Mouse (Mus musculus) midbrain, embryonic 14.5 days (tissue): Measurements from ENCODE around the gene Tro. TPM values are rescaled to one million over a fixed set of nuclear protein-coding genes. Genes with fewer than 3 reads are reported as not detected.
A peak's percentile ranks its signal among the peaks of the same experiment; 100 is the strongest.

Experiments
- ATAC-seq: fragments of 200-750 bp; cut with Nextera tagmentation; 2 replicates; pipeline ENCODE4 v1.8.0; 2017; ENCODE audit warnings: moderate number of reproducible peaks, moderate library complexity; ENCODE audit not compliant: low FRiP score, low TSS enrichment
- DNase-seq: peaks from one replicate; pipeline ENCODE4 v3.0.0-alpha.2; 2015
- H3K27ac ChIP-seq: fragments of 300-500 bp; sonication (generic); replicated peaks from 2 replicates; pipeline ENCODE4 v1.5.1; 2014; ENCODE audit warnings: mild to moderate bottlenecking, low read depth, low read length, moderate library complexity
- H3K27me3 ChIP-seq: fragments of 300-500 bp; sonication (generic); 2 replicates; pipeline ENCODE4 v1.6.1; 2014; ENCODE audit warnings: low read length, control low read depth, mixed read lengths; ENCODE audit not compliant: control insufficient read depth, insufficient read depth
- H3K36me3 ChIP-seq: fragments of 300-500 bp; sonication (generic); 2 replicates; pipeline ENCODE4 v1.6.1; 2014; ENCODE audit warnings: low read length, control low read depth; ENCODE audit not compliant: control insufficient read depth, insufficient read depth
- H3K4me1 ChIP-seq: fragments of 300-500 bp; sonication (generic); 2 replicates; pipeline ENCODE4 v1.6.1; 2014; ENCODE audit warnings: mild to moderate bottlenecking, antibody characterized with exemption, low read length, control low read depth; ENCODE audit not compliant: control insufficient read depth, insufficient read depth
- H3K4me2 ChIP-seq: fragments of 300-500 bp; sonication (generic); 2 replicates; pipeline ENCODE4 v1.6.1; 2014; ENCODE audit warnings: mild to moderate bottlenecking, low read length, moderate library complexity
- H3K4me3 ChIP-seq: fragments of 300-500 bp; sonication (generic); replicated peaks from 2 replicates; pipeline ENCODE4 v1.5.1; 2014; ENCODE audit warnings: low read depth, low read length
- H3K9ac ChIP-seq: fragments of 300-500 bp; sonication (generic); replicated peaks from 2 replicates; pipeline ENCODE4 v1.6.1; 2014; ENCODE audit warnings: mild to moderate bottlenecking, low read length, moderate library complexity
- H3K9me3 ChIP-seq: fragments of 300-500 bp; sonication (generic); 2 replicates; pipeline ENCODE4 v1.6.1; 2016; ENCODE audit warnings: low read length, control low read depth, mixed read lengths; ENCODE audit not compliant: control insufficient read depth
- WGBS: fragments of 180-500 bp; shearing (Covaris S2); extraction: QIAGEN DNeasy Blood & Tissue Kit; methylation state at CpG from one replicate; pipeline ENCODE4 v1.1.7; 2014; 5-methylcytosine and 5-hydroxymethylcytosine counted together
- polyA plus RNA-seq: library from polyadenylated mRNA; unstranded; fragments of >200 nt; fragmentation: Nextera tagmentation; extraction: Ambion mirVana; gene quantifications from 2 replicates; pipeline ENCODE4 v1.2.1, GENCODE M21; 2014

The Tro gene
- 100 and 104 TPM in 2 replicates for polyA plus RNA-seq

DNA sequence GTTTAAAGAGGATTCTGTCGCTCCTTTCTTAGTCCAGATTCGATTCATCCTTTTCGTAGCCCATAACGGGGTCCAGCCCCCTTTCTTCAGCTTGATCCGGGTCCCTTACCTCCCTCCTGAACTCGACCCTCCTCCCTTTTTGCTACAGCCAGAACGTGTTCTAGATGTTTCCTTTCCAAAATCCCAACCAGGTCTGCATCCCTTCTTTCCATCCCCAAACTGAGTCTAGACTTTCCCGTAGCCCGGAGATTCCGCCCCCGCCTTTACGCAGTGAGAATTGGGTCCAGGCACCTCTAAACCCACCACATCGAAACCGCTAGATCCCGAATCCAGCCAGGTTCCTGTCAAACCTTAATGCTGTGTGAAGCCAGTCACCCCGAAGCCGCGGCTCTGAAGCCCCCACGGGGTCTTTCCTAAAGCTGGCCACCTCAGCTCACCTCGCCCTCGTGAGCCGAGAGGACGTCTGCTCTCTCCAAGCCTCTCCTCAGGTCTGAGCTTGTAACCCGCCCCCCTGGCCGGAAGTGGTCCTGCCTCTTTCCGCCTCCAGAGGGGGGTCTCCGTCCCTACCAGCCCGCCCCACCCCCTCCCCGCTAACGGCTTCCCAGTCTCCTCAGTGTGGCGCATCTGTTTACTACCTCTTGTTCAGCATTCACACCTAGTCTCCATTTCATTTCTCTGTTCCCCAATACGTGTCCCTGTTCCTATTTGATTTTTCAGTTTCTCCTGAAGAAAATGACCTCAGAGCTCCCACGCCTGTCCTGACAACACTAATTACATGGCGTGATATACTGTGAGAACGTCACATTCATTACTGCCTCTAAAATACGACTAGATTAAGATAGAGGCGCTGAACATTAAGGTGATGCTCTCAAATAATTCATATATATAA is at the start of gene Tro:
Gene Tro, minus strand, starts transcription at position 676 of the 889 bp plus-strand sequence.
- peak within 1 kb of the TSS; percentile 47 for H3K4me2 ChIP-seq
- peak within 1 kb of the TSS; percentile 75 for H3K27ac ChIP-seq
- DNase-seq (peak; percentile 89), ATAC-seq (peak; percentile 93)
- H3K4me3 ChIP-seq: peak within 1 kb of the TSS; percentile 54
- no peaks in the 10 kb centered on the region for H3K4me1 ChIP-seq
- peaks cover 28% of the 10 kb centered on the region for H3K36me3 ChIP-seq
- H3K27me3 ChIP-seq: no peaks in the 10 kb centered on the region
- H3K9ac ChIP-seq: peak within 1 kb of the TSS; percentile 65
- H3K9me3 ChIP-seq: no peaks in the 10 kb centered on the region
- WGBS: 28% methylated on average over 37 of the region's 37 CpGs

DNA sequence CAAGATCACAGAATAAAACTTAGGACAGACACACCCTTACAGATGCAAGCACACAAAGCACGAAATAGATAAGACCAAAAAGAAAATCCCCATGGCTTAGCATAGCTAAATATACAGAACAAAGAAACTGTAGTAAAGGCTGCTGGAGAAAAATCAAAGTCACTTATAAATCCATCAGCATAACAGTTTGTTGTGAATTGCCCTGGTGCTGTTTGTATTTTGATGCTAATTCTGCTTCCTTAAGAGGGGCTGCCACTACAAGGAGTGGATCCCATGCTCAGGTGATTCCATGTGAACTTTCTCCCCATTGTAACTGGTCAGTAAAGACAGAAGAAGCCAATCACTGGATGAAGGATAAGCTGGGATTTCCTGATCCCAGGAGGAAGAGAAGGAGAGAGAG is 20.1 kb upstream of the Tro start:
- no peak overlapping the region for H3K9ac ChIP-seq
- no peak for DNase-seq
- 41% methylated on average over 1 of the region's 1 CpGs for WGBS
- H3K27me3 ChIP-seq: no peaks in the 10 kb centered on the region
- H3K4me1 ChIP-seq: no peaks in the 10 kb centered on the region
- no peaks in the 10 kb centered on the region for H3K36me3 ChIP-seq
- no peak for ATAC-seq
- no peaks in the 10 kb centered on the region for H3K9me3 ChIP-seq
- H3K4me2 ChIP-seq: no peak overlapping the region
- H3K27ac ChIP-seq: no peak overlapping the region
- no peak overlapping the region for H3K4me3 ChIP-seq

DNA sequence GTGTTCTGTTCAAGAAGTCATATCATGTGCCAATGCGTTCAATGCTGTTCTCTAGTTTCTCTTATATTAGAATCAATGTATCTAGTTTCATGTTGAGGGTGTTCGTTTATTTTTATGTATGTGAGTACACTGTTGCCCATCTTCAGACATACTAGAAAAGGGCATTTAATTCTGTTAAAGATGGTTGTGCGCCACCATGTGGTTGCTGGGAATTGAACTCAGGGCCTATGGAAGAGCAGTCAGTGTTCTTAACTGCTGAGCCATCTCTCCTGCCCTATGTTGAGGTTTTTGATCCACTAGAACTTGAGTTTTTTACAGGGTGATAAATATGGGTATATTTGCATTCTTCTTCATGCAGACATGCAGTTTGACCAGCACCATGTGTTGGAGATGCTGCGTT is 5.4 kb upstream of the Tro start:
- H3K9ac ChIP-seq: no peak overlapping the region
- H3K9me3 ChIP-seq: no peaks in the 10 kb centered on the region
- no peak overlapping the region for H3K4me2 ChIP-seq
- H3K4me1 ChIP-seq: no peaks in the 10 kb centered on the region
- DNase-seq (peak; percentile 26), ATAC-seq (no peak)
- H3K27ac ChIP-seq: no peak overlapping the region
- H3K36me3 ChIP-seq: no peaks in the 10 kb centered on the region
- WGBS: 29% methylated on average over 4 of the region's 4 CpGs
- no peaks in the 10 kb centered on the region for H3K27me3 ChIP-seq
- H3K4me3 ChIP-seq: no peak overlapping the region

DNA sequence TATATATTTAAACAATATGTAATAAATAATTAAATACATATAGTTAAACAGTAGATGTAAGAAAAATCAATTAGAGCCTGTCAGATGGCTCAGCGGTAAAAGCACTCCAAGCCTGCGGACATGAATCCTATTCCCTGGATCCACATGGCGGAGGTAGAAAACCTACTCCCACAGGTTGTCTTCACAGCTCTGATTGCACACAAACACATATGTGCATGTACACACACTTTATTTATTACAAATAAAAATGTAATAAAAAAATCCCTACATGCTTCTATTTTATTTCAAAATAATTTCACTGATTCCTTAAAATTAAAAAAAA is 375 bp upstream of the Tro start:
- DNase-seq (peak; percentile 58), ATAC-seq (peak; percentile 42)
- Histone ChIP-seq H3K4me3 (peak overlapping the region; percentile 54), H3K4me2 (peak overlapping the region; percentile 47), H3K9ac (no peak overlapping the region), H3K27me3 (no peaks in the 10 kb centered on the region), H3K4me1 (no peaks in the 10 kb centered on the region), H3K9me3 (no peaks in the 10 kb centered on the region), H3K36me3 (peaks cover 23% of the 10 kb centered on the region), H3K27ac (peak overlapping the region; percentile 75; the same call in 1 of the 2 replicates)
- 35% methylated on average over 3 of the region's 3 CpGs for WGBS

DNA sequence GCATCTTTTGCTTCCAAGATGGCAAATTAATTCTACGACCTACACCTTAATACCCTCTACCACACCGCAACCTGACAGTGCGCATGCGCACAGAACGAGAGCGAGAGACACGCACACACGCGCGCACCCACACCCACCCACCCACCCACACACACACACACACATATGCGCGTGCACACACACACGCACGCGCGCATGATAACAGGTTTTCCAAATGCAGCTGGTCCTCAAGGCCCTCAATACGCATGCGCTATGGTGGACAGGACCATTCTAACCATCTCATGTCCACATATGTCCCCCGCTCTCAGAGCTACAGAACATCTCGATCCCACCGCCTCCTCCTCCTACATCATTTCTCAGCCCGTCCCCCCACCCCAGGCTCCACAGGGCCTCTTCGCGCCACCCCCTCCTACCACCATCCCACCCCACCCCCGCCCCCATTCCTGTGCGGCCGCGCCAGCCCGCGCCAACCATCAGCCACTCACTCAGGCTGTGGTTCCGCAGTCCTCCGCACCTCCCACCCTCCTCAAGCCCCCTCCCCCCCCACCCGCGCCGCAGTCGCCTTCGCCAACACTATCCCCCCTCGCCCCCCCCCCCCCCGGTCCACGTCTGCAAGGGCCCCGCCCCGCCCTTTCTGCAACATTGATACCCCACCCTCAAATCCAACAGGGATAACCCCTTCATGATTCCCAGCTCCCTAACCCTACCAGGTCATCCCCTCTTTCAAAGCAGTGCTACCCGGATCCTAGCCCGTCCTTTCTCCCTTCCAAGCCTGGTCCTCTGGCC is 1.1 kb downstream of the Tro start:
- no peaks in the 10 kb centered on the region for H3K4me1 ChIP-seq
- H3K36me3 ChIP-seq: peaks cover 35% of the 10 kb centered on the region
- H3K4me2 ChIP-seq: peak overlapping the region; percentile 47
- WGBS: 41% methylated on average over 31 of the region's 44 CpGs
- H3K9me3 ChIP-seq: no peaks in the 10 kb centered on the region
- H3K9ac ChIP-seq: peak overlapping the region; percentile 65
- peak overlapping the region; percentile 75 for H3K27ac ChIP-seq
- no peaks in the 10 kb centered on the region for H3K27me3 ChIP-seq
- DNase-seq (peak; percentile 85), ATAC-seq (peak; percentile 68)
- peak overlapping the region; percentile 54 for H3K4me3 ChIP-seq

DNA sequence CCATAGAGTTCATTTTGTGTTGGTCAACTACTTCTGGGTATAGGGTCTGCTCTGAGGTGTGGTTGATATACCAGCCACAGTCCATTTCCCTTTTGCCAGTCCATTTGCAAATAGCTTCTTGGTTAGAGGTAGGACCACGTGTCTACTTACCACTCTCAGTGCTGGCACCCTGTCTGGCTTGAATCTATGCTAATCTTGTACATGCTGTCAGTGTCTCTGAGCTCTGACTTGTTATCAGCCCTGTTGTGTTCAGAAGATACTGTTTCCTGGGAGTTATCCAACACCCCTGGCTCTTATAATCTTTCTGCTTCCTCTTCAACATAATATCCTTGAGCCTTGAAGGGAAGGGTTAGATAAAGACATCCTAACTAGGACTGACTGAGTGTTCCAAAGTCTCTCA is 21.0 kb downstream of the Tro start:
- no peaks in the 10 kb centered on the region for H3K36me3 ChIP-seq
- 48% methylated on average over 1 of the region's 1 CpGs for WGBS
- H3K27me3 ChIP-seq: no peaks in the 10 kb centered on the region
- H3K4me1 ChIP-seq: no peaks in the 10 kb centered on the region
- no peaks in the 10 kb centered on the region for H3K9me3 ChIP-seq
- no peak overlapping the region for H3K4me2 ChIP-seq
- no peak for DNase-seq
- no peak overlapping the region for H3K27ac ChIP-seq
- H3K9ac ChIP-seq: no peak overlapping the region
- no peak for ATAC-seq
- H3K4me3 ChIP-seq: no peak overlapping the region

DNA sequence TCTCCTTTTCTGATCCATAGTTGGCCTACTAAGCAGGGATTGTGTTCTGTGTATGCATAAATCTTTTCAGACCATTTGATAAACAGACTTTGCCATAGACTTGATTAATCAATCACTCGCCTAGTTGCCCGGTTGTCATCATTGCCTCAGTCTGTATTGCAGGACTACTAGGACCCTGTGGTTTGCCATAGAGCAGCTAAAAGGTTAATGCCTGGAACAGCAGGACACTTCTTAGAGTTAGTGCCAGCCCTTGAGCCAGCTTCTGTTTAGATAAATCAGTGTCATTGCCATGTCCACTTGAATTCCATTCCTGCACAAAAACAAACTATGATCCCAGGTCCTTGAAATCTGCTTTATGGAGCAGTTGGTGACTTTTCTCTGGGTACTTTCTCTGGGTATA is 58.5 kb downstream of the Tro start:
- Histone ChIP-seq H3K27ac (no peak overlapping the region), H3K9me3 (no peaks in the 10 kb centered on the region), H3K36me3 (no peaks in the 10 kb centered on the region), H3K9ac (no peak overlapping the region), H3K4me1 (no peaks in the 10 kb centered on the region), H3K4me2 (no peak overlapping the region), H3K4me3 (no peak overlapping the region), H3K27me3 (no peaks in the 10 kb centered on the region)
- ATAC-seq (no peak), DNase-seq (no peak)
- 78% methylated on average over 2 of the region's 2 CpGs for WGBS
